Mouse (Mus musculus) embryonic fibroblast, embryonic 13.5 days (primary cell): Measurements from ENCODE around the gene Pradc1.

Experiments used
- CTCF ChIP-seq: IDR thresholded peaks from 2 replicates; pipeline ENCODE4 v1.5.1; 2011; ENCODE audit warnings: mild to moderate bottlenecking, control low read depth, low read length, moderate library complexity, borderline replicate concordance; ENCODE audit not compliant: insufficient read depth
- POLR2A ChIP-seq: IDR thresholded peaks from 2 replicates; pipeline ENCODE4 v1.6.1; 2011; ENCODE audit warnings: low read depth, mild to moderate bottlenecking, control low read depth, low read length, moderate library complexity

DNA sequence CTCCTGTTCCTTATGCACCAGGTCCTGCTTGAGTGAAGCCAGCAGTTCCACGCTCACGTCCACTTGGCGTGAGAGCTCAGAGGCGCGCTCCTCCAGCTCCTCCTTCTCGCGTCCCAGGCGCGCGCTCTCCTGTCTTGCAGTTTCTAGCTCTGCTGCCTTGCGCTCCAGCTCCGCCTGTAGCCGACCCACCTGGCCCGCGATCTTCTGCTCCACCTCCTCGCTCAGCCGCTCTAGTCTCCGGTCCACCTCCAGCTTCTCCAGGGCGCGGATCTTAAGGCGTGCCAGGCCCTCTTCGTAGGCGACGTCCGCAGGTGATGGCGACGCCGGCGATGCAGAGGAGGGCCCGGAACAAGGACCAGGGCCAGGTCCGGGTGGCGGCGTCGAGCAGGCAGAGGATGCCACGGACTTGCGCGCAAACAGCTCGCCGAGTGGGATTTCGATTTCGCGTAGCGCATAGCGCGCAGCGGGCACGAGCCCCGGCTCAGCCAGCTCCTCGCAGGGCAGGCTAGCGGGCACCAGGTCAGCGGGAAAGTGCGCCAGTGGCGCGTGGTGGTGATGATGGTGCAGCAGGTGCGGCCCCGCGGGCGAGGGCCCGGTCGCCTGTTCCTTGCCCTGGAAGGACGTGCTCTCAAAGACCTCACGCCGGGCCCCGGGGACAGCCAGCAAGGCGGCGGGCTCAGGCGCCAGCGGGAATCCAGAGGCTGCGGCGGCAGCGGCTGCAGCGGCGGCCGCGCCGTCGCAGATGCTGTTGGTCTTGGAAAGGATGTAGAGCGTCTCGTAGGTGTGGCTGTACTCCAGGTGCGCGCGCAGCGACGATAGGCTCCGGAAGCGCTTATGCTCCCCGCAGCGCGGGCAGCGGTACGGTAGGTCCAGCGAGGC is 32.3 kb upstream of the Pradc1 start:
- no peak for TF ChIP-seq POLR2A
- TF ChIP-seq CTCF, result no peak
